Mouse (Mus musculus) small intestine, adult 2 months (tissue): ENCODE results near the gene Bcor. TPM values are rescaled to one million over a fixed set of nuclear protein-coding genes. Genes with fewer than 3 reads are reported as not detected.

ENCODE experiments used
- H3K27ac ChIP-seq: fragments of 200-500 bp; 2 replicates; pipeline ENCODE4 v1.5.1; 2012; ENCODE audit warnings: low read depth, low read length, control low read depth, inconsistent platforms; ENCODE audit not compliant: insufficient read depth
- H3K27me3 ChIP-seq: fragments of 200-500 bp; 2 replicates; pipeline ENCODE4 v1.6.1; 2012; ENCODE audit warnings: mild to moderate bottlenecking, moderate library complexity, low read length, inconsistent platforms; ENCODE audit not compliant: control insufficient read depth, insufficient read depth
- H3K36me3 ChIP-seq: fragments of 200-500 bp; 2 replicates; pipeline ENCODE4 v1.6.1; 2012; ENCODE audit warnings: mild to moderate bottlenecking, low read length, control low read depth, inconsistent platforms; ENCODE audit not compliant: control insufficient read depth, insufficient read depth
- H3K4me1 ChIP-seq: fragments of 200-500 bp; 2 replicates; pipeline ENCODE4 v1.6.1; 2012; ENCODE audit warnings: low read length, inconsistent platforms, mixed read lengths; ENCODE audit not compliant: control insufficient read depth, insufficient read depth, insufficient read length
- H3K4me3 ChIP-seq: fragments of 200-500 bp; 2 replicates; pipeline ENCODE4 v1.5.1; 2012; ENCODE audit warnings: low read depth, mild to moderate bottlenecking, control low read depth, inconsistent platforms, low read length, moderate library complexity
- CTCF ChIP-seq: fragments of 200-500 bp; IDR thresholded peaks from 2 replicates; pipeline ENCODE4 v1.5.1; 2012; ENCODE audit warnings: low read depth, mild to moderate bottlenecking, control low read depth, inconsistent platforms, low read length, moderate library complexity, mixed read lengths; ENCODE audit not compliant: insufficient replicate concordance, insufficient read length; ENCODE audit errors: extremely low read depth
- POLR2A ChIP-seq: fragments of 200-500 bp; IDR thresholded peaks from 2 replicates; pipeline ENCODE4 v1.6.1; 2012; ENCODE audit warnings: low read depth, mild to moderate bottlenecking, control low read depth, inconsistent platforms, low read length, moderate library complexity
- WGBS: fragments of 180-500 bp; shearing (Covaris S2); methylation state at CpG from one replicate; pipeline ENCODE4 v1.1.7; 2018; 5-methylcytosine and 5-hydroxymethylcytosine counted together
- polyA plus RNA-seq: library from polyadenylated mRNA; depleted of rRNA; stranded (reverse); fragments of >200 nt; gene quantifications from 2 replicates; pipeline ENCODE4 v1.2.3, GENCODE M21; 2012

Gene Bcor
- polyA plus RNA-seq, 1 experiment: 5.5 TPM

DNA sequence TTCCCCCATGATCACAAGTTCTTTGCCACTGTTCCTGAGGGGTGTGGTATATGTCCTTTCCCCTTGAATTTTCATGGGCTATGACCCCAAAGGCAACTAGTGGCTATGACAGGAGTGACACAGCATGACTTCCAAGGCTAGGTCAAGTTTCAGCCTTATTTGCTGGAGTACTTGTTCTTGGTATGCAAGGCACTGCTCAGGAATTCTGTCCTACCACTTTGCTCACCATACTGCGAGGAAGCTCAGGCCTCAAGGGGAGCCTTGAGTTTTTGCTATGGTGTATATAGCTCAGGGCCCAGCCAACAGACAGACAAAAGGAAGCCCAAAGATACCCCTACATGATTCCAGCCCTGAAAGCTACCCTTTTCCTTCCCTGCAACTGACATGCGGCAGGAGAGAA is 13.9 kb downstream of the Bcor start:
- TF ChIP-seq CTCF: no peak
- Histone ChIP-seq H3K4me1 (peaks cover 2% of the 10 kb centered on the region; the same call in 1 of the 2 replicates), H3K4me3 (no peak overlapping the region), H3K36me3 (no peaks in the 10 kb centered on the region), H3K27ac (no peak overlapping the region), H3K27me3 (no peaks in the 10 kb centered on the region)
- WGBS: 76% methylated on average over 2 of the region's 2 CpGs

DNA sequence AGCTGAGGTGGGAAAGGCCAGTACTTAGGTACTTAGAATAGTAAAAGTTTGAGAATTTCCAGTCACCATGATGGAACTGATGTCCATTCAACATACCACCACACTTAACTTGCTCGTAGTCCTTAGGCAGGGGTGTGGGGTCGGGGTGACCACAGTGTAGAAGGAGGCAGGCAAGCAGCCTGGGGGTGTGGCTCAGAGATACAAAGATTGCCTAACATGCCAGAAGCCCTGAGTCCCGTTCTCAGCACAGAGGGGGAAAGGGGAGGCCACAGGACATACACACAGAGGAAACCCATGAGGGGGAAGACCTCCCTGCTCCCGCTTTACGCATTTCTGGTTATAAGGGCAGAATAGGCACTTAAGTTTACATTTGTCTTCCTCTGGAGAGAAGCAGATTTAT is 17.3 kb downstream of the Bcor start:
- WGBS: 72% methylated on average over 5 of the region's 5 CpGs
- TF ChIP-seq POLR2A (no peak), CTCF (no peak)
- H3K27me3 ChIP-seq: no peaks in the 10 kb centered on the region
- no peak overlapping the region for H3K27ac ChIP-seq
- peaks cover 5% of the 10 kb centered on the region; the same call in 1 of the 2 replicates for H3K4me1 ChIP-seq
- H3K4me3 ChIP-seq: no peak overlapping the region
- no peaks in the 10 kb centered on the region for H3K36me3 ChIP-seq

DNA sequence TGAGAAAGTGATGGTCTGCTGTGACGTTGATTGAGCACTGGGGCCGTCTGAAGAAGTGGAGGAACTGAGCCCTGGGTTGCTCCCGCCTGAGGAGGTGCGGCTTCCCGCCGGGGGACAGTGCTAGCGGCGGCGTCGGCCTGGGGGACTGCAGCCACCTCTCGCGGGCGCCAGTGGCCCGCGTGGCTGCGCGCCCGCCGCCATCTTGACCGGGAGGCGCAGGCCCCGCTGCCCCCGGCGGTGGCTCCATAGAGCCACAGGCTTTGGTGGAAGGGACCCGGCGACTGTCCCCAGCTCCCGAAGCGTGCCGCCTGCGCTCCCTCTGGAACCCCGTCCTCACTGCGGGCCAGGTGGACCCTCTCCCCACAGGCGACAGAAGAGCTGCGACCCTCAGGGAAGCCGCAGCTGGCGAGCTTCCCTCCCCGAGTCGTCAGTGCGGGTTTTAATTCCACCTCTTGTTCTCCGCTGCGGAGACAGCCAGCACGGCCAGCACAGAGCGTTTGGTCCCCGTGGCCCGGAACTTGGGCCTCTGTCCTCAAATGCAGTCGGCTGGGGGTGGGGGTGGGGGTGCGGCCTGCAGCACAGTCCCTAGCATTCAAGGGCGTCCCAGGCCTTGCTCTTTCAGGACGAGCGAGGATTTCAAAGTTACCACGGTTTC is 19.9 kb downstream of the Bcor start:
- Histone ChIP-seq H3K4me1 (peaks cover 6% of the 10 kb centered on the region), H3K4me3 (peak overlapping the region; percentile 63), H3K27me3 (no peaks in the 10 kb centered on the region; the same call in 1 of the 2 replicates), H3K36me3 (no peaks in the 10 kb centered on the region), H3K27ac (no peak overlapping the region; the same call in 1 of the 2 replicates)
- TF ChIP-seq CTCF (no peak), POLR2A (no peak)
- WGBS: 16% methylated on average over 51 of the region's 51 CpGs

DNA sequence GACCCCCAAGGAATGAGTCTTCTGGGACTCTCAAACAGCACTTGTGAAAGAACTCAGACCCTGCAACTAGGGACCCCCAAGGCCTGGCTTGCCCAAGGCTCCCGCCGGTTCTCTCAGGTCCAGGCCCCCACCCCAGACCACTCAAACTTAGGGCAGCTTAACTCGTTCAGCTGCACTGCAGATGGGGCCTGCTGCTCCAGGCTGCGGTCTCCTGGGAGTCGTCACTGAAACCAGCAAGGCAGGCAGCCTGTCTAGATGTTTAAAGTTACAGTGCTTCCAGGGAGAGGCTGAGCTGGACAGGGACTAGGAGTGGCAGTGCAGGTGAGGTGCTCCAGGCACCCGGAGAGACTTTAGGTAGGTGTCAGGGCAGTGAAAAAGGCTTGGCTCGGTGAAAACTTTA is 21.9 kb downstream of the Bcor start:
- no peaks in the 10 kb centered on the region; the same call in 1 of the 2 replicates for H3K27me3 ChIP-seq
- peaks cover 22% of the 10 kb centered on the region for H3K4me1 ChIP-seq
- WGBS: 68% methylated on average over 7 of the region's 7 CpGs
- H3K4me3 ChIP-seq: no peak overlapping the region
- no peak for TF ChIP-seq POLR2A
- TF ChIP-seq CTCF: no peak
- H3K27ac ChIP-seq: no peak overlapping the region
- no peaks in the 10 kb centered on the region for H3K36me3 ChIP-seq

DNA sequence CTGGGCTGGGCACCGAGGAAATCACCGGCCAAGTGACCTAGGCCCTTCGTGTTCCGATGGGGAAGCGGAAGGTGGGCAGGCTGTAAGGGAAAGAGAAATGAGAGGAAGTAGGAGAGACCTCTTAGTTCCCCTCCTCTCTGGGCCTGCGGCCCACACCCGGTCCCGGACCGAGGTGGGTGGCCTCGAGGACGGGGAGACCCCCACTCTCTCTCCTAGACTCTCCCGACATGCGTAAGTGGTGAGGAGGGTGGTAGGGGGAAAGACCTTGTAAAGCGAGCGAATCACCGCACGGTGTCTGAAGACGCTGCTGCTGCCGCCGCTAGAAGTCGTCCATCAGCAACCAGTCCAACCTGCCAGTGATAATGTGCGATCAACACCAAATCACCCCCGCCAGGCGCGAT is 23.0 kb downstream of the Bcor start:
- Histone ChIP-seq H3K4me3 (peak overlapping the region; percentile 55), H3K27ac (0 out of 2 replicates have a peak overlapping the region, but pooled peaks have one; percentile 47), H3K27me3 (no peaks in the 10 kb centered on the region; the same call in 1 of the 2 replicates), H3K36me3 (no peaks in the 10 kb centered on the region), H3K4me1 (peaks cover 31% of the 10 kb centered on the region)
- no peak for TF ChIP-seq CTCF
- TF ChIP-seq POLR2A: no peak
- WGBS: 17% methylated on average over 25 of the region's 25 CpGs

DNA sequence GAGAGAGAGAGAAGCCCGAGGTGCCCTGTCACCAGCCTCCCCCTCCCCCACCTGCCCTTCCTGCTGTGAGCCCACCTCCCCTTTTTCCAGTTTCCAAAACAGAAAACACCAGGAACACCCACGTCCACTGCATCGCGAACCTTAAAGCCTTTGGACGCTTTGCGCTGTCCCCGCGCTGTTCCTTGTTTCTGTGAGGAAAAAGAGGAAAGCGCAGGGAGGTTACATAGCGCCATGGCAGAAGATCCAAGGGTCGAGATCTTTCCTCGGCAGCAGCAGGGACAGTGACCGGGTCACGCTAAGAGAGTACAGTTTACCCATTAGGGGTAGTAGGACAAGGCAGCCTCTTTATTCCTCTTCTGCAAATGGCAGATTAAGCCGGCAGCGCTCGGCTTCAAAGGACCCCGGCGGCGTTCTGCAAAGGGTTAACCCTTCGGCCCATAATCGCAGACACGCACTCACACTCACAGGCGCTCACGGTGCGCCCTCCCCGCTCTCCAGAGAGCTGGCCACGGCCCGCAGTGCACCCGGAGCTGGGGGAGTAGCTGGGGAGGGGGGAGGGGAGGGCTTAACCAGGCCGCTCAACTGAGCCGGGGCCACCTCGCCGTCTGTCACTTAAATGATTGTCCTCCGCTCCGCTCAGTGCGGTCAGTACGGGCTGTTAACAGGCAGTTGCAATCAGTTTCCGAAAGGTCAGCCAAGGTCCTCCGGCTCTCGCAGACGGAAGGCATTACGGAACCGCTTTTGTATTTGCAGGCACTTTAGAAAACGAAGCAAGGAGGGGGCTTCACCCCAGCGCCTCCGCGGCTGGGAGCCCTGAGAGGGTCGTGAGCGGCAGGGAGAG is 23.7 kb downstream of the Bcor start:
- 3% methylated on average over 50 of the region's 50 CpGs for WGBS
- Histone ChIP-seq H3K4me3 (peak overlapping the region; percentile 55), H3K36me3 (no peaks in the 10 kb centered on the region), H3K27ac (peak overlapping the region; percentile 47; the same call in 1 of the 2 replicates), H3K27me3 (no peaks in the 10 kb centered on the region; the same call in 1 of the 2 replicates), H3K4me1 (peaks cover 31% of the 10 kb centered on the region)
- no peak for TF ChIP-seq POLR2A
- TF ChIP-seq CTCF: no peak

DNA sequence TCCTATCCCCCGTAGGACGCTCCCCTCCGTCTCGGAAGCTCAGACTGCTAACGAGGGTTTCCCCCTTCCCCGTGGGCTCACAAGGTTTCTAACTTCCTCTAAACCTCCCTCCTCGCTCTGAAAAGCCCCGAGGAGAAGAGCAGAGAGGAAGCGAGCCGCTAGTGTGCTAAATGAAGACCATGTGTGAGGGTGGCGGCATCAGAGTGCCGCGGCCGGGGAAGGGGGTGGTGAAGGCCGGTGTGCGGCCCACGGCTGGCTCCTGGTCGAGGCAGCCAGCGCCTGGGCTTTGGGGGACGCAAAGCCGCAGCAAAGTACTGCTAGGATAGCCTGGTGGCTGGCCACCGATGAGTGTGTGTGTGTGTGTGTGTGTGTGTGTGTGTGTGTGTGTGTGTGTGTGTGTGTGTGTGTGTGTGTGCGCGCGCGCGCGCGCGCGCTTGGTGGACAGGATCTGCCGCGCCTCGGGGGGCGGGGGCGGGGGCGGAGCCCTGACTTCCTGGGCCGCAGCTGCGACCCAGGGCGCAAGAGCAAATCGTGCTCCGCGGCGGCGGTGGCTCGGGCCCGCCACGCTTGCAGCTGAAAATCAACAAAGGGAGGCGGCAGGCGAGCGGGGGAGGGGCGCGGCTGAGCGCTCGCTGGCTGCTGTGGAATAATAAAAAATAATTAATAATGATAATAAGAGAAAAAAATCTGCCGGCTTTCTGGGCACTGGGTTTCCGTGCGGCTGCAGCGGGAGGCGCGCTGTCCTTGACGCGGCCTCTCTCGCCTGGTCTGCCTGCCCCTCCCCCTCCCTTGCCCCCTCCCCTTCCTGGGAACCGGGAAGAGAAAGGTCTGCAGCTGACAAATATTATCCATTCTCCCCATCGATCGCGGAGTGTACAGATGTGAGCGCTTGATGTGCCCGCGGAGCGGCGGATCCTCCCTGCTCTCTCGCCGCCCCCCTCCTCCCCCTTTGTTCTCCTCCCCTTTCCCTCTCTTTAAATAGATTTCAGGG is 24.7 kb downstream of the Bcor start:
- no peaks in the 10 kb centered on the region; the same call in 1 of the 2 replicates for H3K27me3 ChIP-seq
- TF ChIP-seq POLR2A: no peak
- no peak for TF ChIP-seq CTCF
- H3K27ac ChIP-seq: peak overlapping the region; percentile 71
- H3K36me3 ChIP-seq: no peaks in the 10 kb centered on the region
- H3K4me1 ChIP-seq: peaks cover 29% of the 10 kb centered on the region
- H3K4me3 ChIP-seq: peak overlapping the region; percentile 55
- 4% methylated on average over 44 of the region's 75 CpGs for WGBS
